Mouse (Mus musculus): ENCODE results near the gene Shisa8. TPM values are rescaled to one million over a fixed set of nuclear protein-coding genes. Genes with fewer than 3 reads are reported as not detected.

Shisa8 gene
- polyA plus RNA-seq, 2 experiments from 2014 or later = not detected

DNA sequence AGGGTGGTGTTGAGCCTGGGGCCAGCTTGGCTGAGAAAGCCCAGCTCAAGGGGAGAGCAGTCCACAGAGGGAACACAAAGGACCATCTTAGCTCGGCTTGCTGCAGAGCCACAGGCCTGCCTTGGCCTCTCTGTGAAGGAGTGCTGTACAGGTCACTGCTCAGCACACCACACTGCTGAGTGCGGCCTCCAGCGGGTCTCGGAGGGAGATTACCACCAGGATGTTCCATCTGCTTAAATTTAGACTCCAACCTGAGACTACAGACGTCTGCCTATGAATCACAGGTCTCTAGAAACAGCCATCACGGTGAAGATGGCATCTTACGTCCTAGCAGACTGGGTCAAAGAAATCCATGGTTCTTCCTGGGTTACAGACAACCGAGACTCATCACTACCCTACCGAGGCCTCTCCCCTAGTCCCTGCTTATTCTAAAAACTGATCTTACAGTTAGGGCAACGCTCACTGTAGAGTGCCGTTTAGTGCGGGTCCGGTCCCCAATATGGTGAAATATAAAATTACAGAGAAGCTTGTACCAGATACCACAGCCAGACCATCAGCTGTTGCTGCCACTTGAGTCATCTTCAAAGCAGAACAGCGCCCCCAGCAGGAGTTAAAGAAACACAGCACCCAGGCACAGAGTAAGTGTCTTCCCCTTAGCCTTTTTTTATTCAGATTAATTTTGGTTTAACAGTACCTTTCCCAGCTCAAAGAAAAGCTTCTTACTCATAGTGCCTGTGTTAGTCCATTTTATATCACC lies 8.7 kb upstream of the Shisa8 start:
- ATAC-seq = no peak

DNA sequence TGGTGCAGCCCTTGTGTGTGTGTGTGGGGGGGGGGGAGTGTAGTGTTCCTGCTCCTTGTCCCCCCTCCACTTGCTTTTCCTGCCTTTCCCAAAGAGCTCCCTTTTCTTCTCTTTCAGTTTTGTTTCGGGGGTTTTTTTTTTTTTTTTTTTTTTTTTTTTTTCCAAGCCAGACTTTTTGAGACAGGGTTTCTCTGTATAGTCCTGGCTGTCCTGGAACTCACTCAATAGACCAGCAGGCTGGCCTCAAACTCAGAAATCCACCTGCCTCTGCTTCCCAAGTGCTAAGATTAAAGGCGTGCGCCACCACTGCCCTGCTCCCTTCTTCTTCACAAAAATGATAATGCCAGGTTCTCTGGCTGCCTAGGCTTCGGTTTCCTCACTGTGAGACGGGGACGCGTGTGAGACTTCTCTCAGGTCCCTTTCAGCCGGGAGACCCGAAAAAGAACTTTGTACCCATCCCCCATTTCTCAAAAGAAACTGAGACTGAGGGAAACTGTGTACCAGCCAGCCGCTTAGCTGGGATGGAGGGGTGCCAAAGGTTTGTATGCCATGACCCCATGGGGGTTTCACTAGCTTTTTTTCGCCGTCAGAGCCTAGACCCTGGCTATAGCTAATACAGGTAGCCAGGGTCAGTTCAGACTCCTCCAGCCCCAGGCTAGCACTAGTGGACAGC lies 7.5 kb upstream of the Shisa8 start:
- no peak for ATAC-seq

DNA sequence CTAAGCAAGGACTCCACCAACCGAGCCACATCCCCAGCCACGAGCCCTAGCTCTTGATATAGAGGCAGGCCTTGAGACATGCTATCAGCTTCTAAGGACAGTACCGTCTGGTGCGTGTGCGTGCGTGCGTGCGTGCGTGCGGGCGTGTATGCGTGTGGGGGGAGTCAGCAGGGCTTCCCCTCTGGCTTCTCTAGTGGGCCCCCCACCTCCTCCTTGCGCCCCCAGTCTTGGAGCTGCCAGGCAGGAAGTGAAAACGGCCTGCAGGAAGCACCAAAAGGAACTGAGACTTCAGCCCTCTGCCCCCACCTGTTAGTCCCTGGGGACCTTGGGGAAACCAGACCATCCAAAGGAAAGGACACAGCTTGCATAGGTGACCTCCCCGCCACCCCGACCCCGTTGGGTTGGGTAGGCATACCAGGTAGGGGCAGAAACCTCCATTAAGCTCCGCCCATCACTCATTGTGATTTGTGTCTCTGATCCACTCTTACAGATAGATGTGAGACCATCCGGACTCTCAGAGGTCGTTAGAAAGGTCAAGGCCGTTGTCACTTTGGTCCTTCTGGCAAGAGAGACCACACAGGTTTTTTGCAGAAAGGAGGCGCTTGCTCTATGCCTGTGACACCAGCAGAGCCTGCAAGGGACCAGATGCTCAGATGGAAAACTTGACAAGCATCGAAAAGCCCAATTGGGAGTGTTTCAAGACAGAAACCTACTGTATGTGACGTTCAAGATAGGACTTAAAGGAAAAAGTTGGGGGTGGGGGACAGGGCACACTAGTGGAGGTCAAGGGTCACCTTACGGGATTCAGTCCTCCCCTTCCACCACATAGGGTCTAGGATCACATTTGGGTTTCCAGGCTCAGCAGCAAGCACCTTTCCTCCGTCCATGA lies 6.4 kb upstream of the Shisa8 start:
- no peak for ATAC-seq

DNA sequence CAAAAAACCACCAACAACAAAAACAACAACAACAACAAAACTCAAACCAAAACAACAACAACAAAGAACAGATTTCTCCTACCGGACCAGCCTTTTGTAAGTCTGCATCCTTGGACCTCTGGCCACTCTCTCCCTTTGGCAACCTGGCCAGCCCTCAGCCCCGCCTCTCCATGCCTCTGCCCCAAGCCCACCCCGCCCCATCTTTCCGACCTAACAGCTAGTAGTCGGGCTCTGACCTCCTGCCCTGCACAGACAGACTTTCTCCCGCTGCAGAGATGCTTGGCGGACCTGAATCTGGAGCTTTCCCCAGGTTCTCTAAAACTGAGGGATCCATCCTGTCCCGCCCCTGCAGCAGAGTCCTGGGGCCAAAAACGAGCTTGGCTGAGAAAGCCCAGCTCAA lies 5.4 kb upstream of the Shisa8 start:
- no peak for ATAC-seq

DNA sequence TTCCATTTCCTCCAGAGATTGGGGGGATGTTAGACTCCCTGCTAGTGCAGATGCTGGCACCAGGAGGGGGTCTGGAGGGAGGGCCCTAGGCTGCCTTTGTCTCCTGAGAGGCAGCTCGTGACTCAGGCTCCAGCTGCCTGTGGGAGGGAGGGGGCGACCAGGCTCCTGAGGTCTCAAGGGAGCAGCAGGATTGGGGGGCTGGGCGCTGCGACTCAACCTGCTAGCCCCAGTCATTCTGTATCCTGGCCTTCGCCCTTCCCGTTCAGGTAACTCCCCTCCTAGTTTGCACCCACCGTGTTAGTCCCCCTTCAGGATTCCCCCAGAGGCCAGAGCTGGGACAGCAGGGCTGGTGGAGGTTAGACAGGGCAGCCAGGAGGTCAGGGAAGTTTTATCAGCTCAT lies 4.4 kb upstream of the Shisa8 start:
- ATAC-seq = no peak

DNA sequence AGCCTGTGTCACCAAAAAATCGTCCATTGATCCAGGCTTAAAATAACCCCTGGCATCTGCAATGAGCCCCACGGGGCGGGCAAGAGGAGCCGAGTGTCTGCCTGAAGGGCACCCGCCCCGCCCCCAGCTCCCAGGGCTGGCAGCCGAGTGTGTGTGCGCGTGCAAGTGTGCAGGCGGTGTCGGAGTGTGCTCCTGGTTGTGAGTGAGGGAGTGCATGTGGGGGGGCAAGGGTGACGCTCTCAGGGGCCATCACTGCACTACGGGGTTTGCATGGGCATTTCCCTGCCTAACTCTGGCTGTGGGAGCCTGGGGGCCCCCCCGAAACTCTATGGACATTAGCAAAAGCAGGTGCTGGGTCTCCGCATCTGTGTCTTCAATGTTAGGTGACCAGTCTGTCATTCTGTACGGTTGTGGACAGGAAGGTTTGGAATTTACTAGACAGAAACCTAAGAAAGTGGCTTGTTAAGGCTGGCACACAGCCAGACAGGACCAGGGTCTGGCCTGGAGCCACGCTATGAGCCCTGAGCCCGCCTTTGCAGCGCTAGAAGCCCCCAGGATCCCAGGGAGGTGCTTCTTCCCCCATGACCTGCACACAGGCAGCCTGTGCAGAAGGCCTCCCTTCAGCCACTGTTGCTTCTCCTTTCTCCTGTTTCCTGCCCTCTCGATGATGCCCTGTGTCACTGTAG lies 3.7 kb upstream of the Shisa8 start:
- no peak for ATAC-seq

DNA sequence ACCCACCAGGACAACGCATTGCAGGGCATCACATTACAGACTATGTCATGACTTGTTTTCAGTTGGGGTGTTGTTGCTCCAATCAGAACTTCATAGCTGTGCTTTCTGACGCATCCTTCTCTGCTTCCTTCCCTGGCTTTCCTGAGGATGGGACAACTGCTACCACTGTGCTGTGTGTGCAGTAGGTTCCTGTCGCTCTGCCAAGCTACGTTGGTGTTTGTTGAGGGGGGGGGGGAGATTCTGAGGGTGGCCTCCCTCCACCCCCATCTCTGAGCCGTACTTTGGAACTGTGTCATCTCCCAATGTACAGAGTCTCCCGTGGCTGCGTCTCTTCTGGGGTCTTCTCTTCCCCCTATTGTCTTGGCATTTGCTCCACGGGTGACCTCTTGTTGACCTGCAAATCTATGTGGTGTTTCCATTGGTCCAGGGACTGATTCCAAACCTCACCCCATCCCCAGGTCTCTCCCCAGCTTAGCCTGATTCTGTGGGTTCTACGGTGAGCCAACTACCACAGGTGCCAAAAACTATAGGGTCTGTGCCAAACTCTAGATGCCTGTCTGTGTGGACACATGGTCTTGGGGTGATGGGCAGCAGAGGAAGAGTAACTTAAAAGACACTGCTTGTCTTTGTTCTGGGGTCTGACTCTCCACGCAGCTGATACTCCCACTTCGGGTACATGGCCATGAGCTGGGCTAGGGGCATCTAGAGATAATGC lies 2.9 kb upstream of the Shisa8 start:
- ATAC-seq = no peak

DNA sequence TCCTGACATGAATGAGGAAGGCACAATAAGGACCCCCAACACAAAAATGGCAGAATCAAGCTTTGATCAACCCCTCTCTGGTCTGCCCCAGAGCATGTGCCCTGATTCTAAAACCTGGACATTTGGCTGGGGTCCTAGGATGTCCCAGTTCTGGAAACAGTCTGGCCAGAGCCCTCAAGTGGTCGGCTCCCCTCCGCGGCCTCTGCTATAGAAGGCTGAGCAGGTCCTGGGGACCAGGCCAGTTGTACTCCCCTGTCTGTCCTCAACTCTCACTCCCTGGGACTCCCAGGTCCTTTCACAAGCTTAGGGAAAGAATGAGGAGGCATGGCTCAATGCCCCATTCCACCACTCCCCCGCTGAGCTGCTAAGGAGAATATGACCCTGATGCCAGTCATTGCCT lies 607 bp upstream of the Shisa8 start:
- no peak for ATAC-seq

DNA sequence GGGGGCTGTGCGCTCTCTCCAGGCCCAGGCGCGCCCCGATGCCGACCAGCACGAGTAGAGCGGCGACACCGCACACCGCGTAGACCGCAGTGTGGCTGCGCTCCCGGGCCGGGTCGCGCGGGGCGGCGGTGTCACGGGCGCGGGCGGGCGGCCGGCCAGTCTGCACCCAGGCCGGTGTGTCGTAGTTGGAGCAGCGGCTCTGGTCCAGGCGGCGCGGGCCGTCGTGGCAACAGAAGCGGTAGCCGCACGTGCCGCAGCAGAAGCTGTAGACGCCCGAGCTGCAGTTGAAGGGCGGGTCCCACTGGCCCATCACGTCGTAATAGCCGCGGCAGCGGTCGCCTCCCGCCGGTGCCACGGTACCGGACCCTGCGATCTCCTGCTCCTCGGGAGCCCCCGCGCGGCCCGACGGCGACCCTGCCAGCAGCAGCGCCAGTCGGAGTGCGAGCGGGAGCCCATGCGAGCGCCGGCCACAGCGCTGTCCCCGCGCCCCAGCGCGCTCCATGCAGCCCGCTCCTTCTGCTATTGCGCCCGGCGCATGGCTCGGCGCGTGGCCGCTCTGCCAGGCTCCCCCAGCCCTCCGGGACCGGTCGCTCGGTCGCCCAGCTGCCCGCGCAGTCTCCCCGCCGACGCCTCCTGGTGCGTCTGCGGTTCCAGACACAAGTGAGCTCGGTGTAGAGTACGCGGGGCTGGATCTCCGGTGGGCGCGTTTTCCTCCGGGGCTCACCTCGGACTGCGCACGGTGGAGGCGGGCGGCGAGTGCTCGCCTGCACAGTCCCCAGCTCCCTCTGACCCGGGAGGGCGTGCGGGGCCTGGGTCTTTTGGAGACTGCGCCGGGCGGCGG lies 484 bp downstream of the Shisa8 start:
- ATAC-seq = no peak

DNA sequence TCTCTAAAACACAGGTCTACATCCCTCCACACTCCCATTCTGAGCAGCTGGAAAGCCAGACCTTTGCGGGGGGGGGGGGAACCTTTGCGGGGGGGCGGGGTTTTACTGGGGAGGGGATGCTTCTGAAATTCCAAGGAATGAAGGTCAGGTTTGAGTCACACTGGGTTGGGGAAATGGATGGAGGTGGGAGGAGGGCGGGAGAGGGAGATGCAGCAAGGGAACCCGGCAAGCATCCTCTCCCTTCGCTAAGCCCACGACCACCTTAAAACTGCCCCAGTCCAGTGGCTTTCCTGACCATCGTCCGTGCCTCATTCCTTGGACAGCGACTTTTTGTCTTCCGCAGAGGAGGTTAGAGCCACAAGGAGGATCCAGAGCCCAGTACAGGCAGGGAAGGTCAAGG lies 1.3 kb downstream of the Shisa8 start:
- ATAC-seq = no peak

DNA sequence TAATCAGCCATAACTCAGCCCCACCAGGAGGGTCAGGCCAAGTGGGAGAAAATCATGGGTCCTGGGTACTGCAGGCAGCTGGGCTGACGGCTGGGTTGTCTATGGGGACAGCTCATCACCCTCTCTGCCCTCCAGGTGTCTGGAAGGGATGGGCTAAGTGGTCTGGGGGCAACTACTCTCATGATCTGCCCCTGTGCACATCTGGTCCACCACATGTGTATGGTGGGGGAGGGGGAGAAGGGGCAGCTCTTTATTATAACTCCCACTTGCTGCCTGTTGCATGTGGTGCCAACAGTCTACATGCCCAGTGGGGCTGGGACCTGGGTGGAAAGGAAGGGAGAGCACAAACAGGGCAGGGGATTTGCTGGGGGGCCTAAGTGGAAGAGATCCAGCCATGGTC lies 1.8 kb downstream of the Shisa8 start:
- no peak for ATAC-seq

DNA sequence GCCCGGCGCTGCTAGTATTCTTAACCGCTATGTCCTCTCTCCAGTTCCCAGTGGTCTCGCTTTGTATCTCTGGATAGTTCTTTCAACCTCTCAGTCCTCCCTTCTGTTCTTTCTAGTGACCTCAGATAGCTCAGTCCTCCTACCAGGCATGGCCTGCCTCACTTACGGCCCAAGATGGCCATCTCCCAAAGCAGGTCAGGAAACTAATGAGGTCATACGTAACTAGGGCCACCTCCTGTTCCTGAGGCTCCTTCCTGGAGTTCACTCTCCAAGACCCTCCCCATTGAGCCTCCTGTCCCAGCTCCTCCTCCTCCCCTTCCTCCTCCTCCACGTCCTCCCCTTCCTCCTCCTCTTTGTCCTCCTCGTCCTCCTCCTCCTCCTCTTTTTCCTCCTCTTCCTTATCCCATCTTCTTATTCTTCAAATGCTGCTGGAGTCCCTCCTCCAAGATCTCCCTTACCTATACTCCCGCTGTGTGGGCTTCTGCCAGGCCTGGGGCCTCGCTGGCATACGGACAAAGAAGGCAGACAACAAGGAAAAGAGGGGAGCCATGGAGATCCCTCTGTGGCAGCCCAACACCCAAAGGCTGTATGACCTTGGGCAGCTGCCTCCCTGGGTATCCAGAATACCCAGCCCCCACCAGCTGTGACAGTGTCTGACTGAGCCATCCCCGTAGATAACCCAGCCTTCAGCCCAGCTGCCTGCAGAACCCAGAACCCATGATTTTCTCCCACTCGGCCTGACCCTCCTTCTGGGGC lies 3.1 kb downstream of the Shisa8 start:
- ATAC-seq = no peak

DNA sequence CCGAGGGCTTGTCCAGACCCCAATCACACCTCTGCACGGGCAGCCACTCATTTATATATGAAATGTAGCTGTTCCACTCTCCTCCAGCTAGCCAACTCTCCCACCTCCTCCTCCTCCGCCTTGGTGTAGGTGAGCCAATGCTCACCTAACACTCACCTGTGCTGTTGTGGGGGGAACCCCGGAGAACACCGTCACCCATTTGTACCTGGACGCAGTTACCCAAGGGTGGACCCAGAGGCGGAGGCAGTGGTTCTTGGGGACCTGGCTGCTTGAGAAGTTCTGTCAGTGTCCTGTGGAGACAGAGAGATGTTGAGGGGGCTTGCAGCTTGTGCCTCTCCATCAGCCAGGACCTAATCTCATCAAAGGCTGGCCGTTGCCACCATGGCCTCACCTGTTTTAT lies 4.3 kb downstream of the Shisa8 start:
- ATAC-seq = no peak

DNA sequence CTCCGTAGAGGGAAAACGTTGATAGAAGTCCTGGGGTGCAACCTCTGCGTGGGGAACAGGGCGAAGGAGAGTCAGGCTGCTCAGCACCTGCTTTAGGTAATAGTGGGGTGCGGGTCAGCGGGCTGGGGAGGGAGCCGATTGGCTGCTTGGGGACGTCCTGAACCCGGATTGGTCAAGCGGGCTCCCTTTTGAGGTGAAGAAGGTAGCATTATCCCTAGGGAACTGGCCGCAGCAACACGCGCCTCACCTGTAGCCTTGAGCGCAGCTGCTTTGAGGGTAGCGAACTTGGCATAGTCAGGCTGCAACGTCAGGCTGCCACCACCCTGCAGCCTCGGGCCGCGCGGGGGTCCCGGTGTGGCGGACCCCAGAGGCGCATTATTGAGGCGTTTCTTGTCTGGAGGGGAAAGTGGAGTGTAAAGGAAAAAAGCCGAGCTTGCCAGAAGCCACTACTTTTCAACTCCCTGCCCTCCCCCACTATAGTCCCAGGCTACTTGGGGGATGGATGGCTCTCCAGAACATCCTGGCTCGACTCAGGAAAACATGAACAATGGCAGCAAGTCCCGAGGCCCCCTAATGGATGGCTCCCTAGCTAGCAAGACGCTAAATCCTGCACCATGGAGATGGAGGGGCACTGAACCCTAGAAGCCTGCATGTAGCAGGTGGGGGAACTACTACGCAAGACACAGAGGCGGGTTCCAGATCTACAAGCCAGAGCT lies 5.0 kb downstream of the Shisa8 start:
- ATAC-seq = no peak

DNA sequence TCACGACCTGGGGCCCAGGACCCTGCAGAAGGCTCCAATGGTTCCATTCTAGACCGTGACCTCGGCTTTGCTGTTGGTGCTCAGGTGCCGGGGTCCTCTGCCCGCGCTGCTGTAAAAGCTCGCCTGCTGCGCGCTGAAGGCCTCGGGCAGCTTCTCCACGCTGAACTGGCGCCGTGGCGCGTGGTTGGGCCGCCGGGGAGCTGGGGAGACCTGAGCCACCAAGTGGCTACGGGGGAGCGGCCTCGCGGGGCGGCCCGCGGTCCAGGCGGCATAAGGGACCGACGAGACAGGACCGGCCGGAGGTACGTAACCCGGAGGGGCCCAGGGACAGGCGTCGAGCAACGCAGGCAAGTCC lies 5.5 kb downstream of the Shisa8 start:
- no peak for ATAC-seq

DNA sequence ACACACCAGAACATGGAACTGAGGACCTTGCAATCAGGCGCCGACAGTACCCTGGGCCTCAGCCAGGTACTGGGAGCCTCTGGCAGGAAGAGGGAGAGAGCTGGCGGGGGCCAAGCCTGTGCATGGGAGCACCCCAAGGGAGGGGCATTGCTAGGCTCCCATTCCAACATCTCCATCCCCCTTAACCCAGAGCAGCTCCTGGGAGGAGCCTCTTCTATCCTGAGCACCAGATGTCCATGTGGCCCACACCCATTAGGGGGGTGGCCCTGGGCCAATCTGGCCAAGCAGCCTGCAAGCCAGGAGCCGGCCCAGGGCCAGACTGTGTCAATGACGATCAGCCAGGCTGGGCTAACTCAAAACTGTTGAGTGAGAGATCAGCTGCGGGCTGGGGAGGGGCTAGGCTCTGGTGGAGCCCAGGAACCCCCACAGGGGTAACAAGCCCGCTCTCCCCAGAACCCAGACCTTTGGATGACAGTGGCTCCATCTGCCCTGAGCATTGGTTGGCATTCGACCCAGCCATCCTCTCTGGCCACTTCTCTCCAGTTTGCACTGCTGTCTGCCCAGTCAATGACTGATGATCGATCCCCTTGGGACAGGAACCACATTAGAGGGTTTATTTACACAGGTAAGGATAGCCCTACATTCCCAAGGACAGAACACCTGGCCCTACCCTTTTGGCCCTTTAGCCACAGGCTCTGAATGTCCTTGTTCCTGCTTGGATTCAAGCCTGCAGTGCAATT lies 6.1 kb downstream of the Shisa8 start:
- no peak for ATAC-seq

DNA sequence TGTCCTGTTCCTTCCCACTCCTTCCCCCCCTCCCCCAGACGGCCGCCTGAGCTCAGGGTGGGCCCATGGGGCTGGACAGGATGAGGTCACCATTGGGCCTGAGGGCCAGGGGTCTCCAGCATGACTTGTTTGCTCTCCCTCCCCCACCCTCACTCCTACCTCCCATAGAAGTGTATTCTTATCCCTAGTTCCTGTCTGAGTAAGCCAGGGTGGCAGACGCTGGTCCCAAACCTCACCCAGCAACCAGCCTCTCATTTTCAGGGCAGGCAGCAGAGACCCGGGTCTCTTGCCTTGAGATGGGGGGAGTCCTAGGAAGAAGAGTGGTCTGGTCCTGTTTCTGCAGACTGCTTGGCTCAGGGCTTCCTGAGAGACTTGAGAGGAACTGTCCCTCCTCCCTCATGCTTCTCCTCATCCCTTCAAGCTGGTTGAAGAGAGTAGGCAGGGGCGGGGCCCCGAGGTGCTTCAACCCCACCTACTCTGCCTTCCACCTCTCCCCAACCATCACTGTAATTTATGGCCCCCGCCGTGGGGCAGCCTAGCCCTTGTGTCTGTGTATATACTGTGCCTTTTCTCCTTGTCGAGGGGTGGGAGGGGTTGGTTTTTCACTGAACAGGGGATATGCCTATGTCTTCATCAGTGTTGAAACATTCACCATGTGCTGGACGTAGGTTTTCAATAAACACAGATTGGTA lies 7.8 kb downstream of the Shisa8 start:
- no peak for ATAC-seq

DNA sequence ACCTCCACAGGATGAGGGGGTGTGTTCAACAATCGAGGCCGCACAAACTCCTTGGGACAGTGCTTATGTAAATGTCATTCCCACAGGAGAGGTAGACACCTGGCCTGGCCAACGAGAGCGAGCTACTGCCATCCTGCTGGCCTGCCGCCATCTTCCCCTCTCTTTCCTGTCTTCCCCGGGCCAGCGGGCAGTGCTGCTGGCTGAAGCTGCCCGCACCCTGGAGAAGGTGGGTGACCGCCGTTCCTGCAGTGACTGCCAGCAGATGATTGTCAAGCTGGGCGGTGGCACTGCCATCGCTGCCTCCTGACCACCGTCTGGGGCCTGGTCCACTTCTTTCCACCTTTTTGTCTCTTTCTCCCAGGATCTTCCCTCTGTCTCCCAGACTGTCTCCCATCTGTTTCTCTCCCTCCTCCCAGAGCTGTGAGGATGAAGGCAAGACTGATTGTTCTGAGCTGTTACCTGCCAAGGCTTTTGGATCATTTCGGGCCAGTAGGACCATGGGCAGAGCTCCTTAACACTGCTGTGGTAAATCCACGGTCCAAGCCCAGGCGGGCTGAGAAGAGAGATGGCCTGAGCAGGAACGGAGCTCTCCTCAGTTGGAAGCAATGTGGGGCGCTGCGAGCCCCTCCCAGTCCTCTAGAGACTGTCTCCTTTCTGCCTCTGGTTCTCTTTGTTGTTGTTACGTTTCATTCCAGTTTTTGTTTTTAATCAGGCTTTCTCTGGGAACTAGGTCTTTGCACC lies 8.8 kb downstream of the Shisa8 start:
- ATAC-seq = no peak

Measured in CD4-positive, CD25-positive, alpha-beta regulatory T cell, adult 4 months (primary cell).